In genomic region chr16:6616526-6616925, GRCm38 (mm10) we compare ENCODE assay signal across 21 mouse cellular contexts.
"Had no signal": no experiment of that assay in that cellular context is flagged by ENCODE, and none has a peak within 500 bp of the region (broad histone marks: within the 10 kb centered on the region; RNA-seq: fewer than 3 reads in every experiment).

No protein-coding gene starts in this region.

- H3K36me3 ChIP-seq: lung, embryonic 15.5 days; midbrain, embryonic 10.5 days; midbrain, embryonic 12.5 days; neural tube, embryonic 13.5 days; neural tube, embryonic 15.5 days had no signal

- ATAC-seq: liver, postnatal 0 days; lung, postnatal 0 days; midbrain, embryonic 16.5 days had no signal

- H3K27ac ChIP-seq: lung, embryonic 15.5 days; midbrain, embryonic 10.5 days; midbrain, embryonic 12.5 days; neural tube, embryonic 13.5 days; neural tube, embryonic 15.5 days had no signal

- H3K4me1 ChIP-seq: lung, embryonic 15.5 days; midbrain, embryonic 10.5 days; midbrain, embryonic 12.5 days; neural tube, embryonic 13.5 days; neural tube, embryonic 15.5 days had no signal

- H3K9ac ChIP-seq: liver, postnatal 0 days; lung, embryonic 15.5 days; midbrain, embryonic 12.5 days; neural tube, embryonic 13.5 days; neural tube, embryonic 15.5 days had no signal

- H3K4me3 ChIP-seq: lung, embryonic 15.5 days; midbrain, embryonic 10.5 days; midbrain, embryonic 12.5 days; myocyte; neural tube, embryonic 13.5 days; neural tube, embryonic 15.5 days had no signal

- H3K9me3 ChIP-seq: lung, embryonic 15.5 days; midbrain, embryonic 10.5 days; midbrain, embryonic 12.5 days; neural tube, embryonic 13.5 days; neural tube, embryonic 15.5 days had no signal

- DNase-seq: liver, postnatal 0 days; lung, adult 2 months; lung, postnatal 14 days; lung, postnatal 36 days; midbrain, embryonic 14.5 days; retina, postnatal 1 day; right cerebral cortex, adult 18-20 months; right cerebral cortex, postnatal 25 days; right cerebral cortex, postnatal 4 days; spleen, adult 18-20 months; thymus, adult 18-20 months; thymus, postnatal 14 days; thymus, postnatal 36 days had no signal

- H3K27me3 ChIP-seq: lung, embryonic 15.5 days; midbrain, embryonic 12.5 days; neural tube, embryonic 13.5 days; neural tube, embryonic 15.5 days had no signal

- H3K4me2 ChIP-seq: lung, embryonic 15.5 days; midbrain, embryonic 12.5 days; neural tube, embryonic 13.5 days; neural tube, embryonic 15.5 days had no signal
